Mouse (Mus musculus) midbrain, embryonic 13.5 days (tissue): ENCODE measurements around the gene Mmp28. TPM values are rescaled to one million over a fixed set of nuclear protein-coding genes. Genes with fewer than 3 reads are reported as not detected.

Source experiments
- ATAC-seq: fragments of 200-750 bp; cut with Nextera tagmentation; 2 replicates; pipeline ENCODE4 v1.8.0; 2017; ENCODE audit warnings: mild to moderate bottlenecking, moderate TSS enrichment, moderate library complexity
- H3K27ac ChIP-seq: fragments of 300-500 bp; sonication (generic); 2 replicates; pipeline ENCODE4 v1.5.1; 2015; ENCODE audit warnings: inconsistent platforms, mild to moderate bottlenecking, moderate library complexity
- H3K27me3 ChIP-seq: fragments of 300-500 bp; sonication (generic); 2 replicates; pipeline ENCODE4 v1.6.1; 2015; ENCODE audit warnings: mild to moderate bottlenecking, inconsistent platforms
- H3K36me3 ChIP-seq: fragments of 300-500 bp; sonication (generic); 2 replicates; pipeline ENCODE4 v1.6.1; 2015; ENCODE audit warnings: mild to moderate bottlenecking, inconsistent platforms
- H3K4me1 ChIP-seq: fragments of 300-500 bp; sonication (generic); replicated peaks from 2 replicates; pipeline ENCODE4 v1.6.1; 2015; ENCODE audit warnings: inconsistent platforms
- H3K4me2 ChIP-seq: fragments of 300-500 bp; sonication (generic); replicated peaks from 2 replicates; pipeline ENCODE4 v1.6.1; 2015; ENCODE audit warnings: moderate library complexity, mild to moderate bottlenecking, inconsistent platforms
- H3K4me3 ChIP-seq: fragments of 300-500 bp; sonication (generic); replicated peaks from 2 replicates; pipeline ENCODE4 v1.5.1; 2015; ENCODE audit warnings: mild to moderate bottlenecking, inconsistent platforms
- H3K9ac ChIP-seq: fragments of 300-500 bp; sonication (generic); replicated peaks from 2 replicates; pipeline ENCODE4 v1.6.1; 2015; ENCODE audit warnings: mild to moderate bottlenecking, inconsistent platforms
- H3K9me3 ChIP-seq: fragments of 300-500 bp; sonication (generic); 2 replicates; pipeline ENCODE4 v1.6.1; 2016; ENCODE audit warnings: mild to moderate bottlenecking, inconsistent platforms
- WGBS: fragments of 180-500 bp; shearing (Covaris S2); methylation state at CpG from one replicate; pipeline ENCODE4 v1.1.7; 2015; 5-methylcytosine and 5-hydroxymethylcytosine counted together
- polyA plus RNA-seq: library from polyadenylated mRNA; unstranded; fragments of >200 nt; fragmentation: Nextera tagmentation; extraction: Ambion mirVana; gene quantifications from 2 replicates; pipeline ENCODE4 v1.2.1, GENCODE M21; 2015

Mmp28 gene
- polyA plus RNA-seq: 2.5 and 3.6 TPM in 2 replicates

GRCm38 (mm10) chr11:83462711-83463244, at the start of gene Mmp28:
Gene Mmp28, minus strand, starts transcription at chr11:83463071.
- H3K4me3 ChIP-seq: peak within 1 kb of the TSS; percentile 60
- peak within 1 kb of the TSS; percentile 76 for H3K9ac ChIP-seq
- peaks cover 73% of the 10 kb centered on the region for H3K27me3 ChIP-seq
- H3K4me1 ChIP-seq: peaks cover 27% of the 10 kb centered on the region
- no peak within 1 kb of the TSS for H3K27ac ChIP-seq
- peak; percentile 63; the same call in 1 of the 2 replicates for ATAC-seq
- no peaks in the 10 kb centered on the region for H3K9me3 ChIP-seq
- H3K4me2 ChIP-seq: peak within 1 kb of the TSS; percentile 84
- no peaks in the 10 kb centered on the region for H3K36me3 ChIP-seq
- WGBS: under 1% methylated on average over 36 of the region's 42 CpGs

- no peaks in the 10 kb centered on the region for H3K9me3 ChIP-seq
- no peak overlapping the region for H3K27ac ChIP-seq
- H3K9ac ChIP-seq: no peak overlapping the region
- ATAC-seq: no peak
- H3K4me3 ChIP-seq: no peak overlapping the region
- peaks cover 36% of the 10 kb centered on the region for H3K36me3 ChIP-seq
- H3K4me2 ChIP-seq: no peak overlapping the region
- H3K4me1 ChIP-seq: no peaks in the 10 kb centered on the region
- H3K27me3 ChIP-seq: no peaks in the 10 kb centered on the region
Measured at GRCm38 (mm10) chr11:83509521-83509920, 46.6 kb upstream of the Mmp28 start.

GRCm38 (mm10) chr11:83504308-83504707, 41.4 kb upstream of the Mmp28 start:
- 94% methylated on average over 5 of the region's 5 CpGs for WGBS
- H3K27ac ChIP-seq: no peak overlapping the region
- H3K27me3 ChIP-seq: no peaks in the 10 kb centered on the region
- no peaks in the 10 kb centered on the region for H3K9me3 ChIP-seq
- H3K4me1 ChIP-seq: no peaks in the 10 kb centered on the region
- no peak for ATAC-seq
- H3K4me3 ChIP-seq: no peak overlapping the region
- no peak overlapping the region for H3K9ac ChIP-seq
- peaks cover 61% of the 10 kb centered on the region for H3K36me3 ChIP-seq
- no peak overlapping the region for H3K4me2 ChIP-seq

- 53% methylated on average over 2 of the region's 2 CpGs for WGBS
- ATAC-seq: no peak
- Histone ChIP-seq H3K9me3 (no peaks in the 10 kb centered on the region), H3K36me3 (peaks cover 11% of the 10 kb centered on the region), H3K27ac (no peak overlapping the region), H3K4me1 (0 out of 2 replicates have a peak, but pooled peaks cover 3% of the 10 kb centered on the region), H3K4me2 (no peak overlapping the region), H3K9ac (no peak overlapping the region), H3K27me3 (no peaks in the 10 kb centered on the region), H3K4me3 (no peak overlapping the region)
Measured at GRCm38 (mm10) chr11:83495571-83495970, 32.7 kb upstream of the Mmp28 start.

GRCm38 (mm10) chr11:83491488-83491887, 28.6 kb upstream of the Mmp28 start:
- H3K4me1 ChIP-seq: 0 out of 2 replicates have a peak, but pooled peaks cover 3% of the 10 kb centered on the region
- no peak overlapping the region for H3K27ac ChIP-seq
- peaks cover 19% of the 10 kb centered on the region for H3K36me3 ChIP-seq
- no peak for ATAC-seq
- H3K9me3 ChIP-seq: no peaks in the 10 kb centered on the region
- no peak overlapping the region for H3K4me2 ChIP-seq
- H3K27me3 ChIP-seq: no peaks in the 10 kb centered on the region
- no peak overlapping the region for H3K4me3 ChIP-seq
- 92% methylated on average over 4 of the region's 4 CpGs for WGBS
- H3K9ac ChIP-seq: no peak overlapping the region

- Histone ChIP-seq H3K27me3 (peaks cover 19% of the 10 kb centered on the region; the same call in 1 of the 2 replicates), H3K4me1 (peaks cover 21% of the 10 kb centered on the region), H3K9ac (peak overlapping the region; percentile 93), H3K36me3 (peaks cover 13% of the 10 kb centered on the region), H3K4me2 (peak overlapping the region; percentile 94), H3K4me3 (peak overlapping the region; percentile 94), H3K27ac (peak overlapping the region; percentile 95), H3K9me3 (no peaks in the 10 kb centered on the region)
- WGBS: under 1% methylated on average over 39 of the region's 52 CpGs
- peak; percentile 89 for ATAC-seq
Measured at GRCm38 (mm10) chr11:83473235-83474016, 10.6 kb upstream of the Mmp28 start.

- Histone ChIP-seq H3K9ac (peak within 1 kb of the TSS; percentile 93), H3K27ac (peak within 1 kb of the TSS; percentile 95), H3K27me3 (peaks cover 22% of the 10 kb centered on the region; the same call in 1 of the 2 replicates), H3K9me3 (no peaks in the 10 kb centered on the region), H3K4me1 (peaks cover 21% of the 10 kb centered on the region), H3K4me3 (peak within 1 kb of the TSS; percentile 94), H3K36me3 (peaks cover 8% of the 10 kb centered on the region), H3K4me2 (peak within 1 kb of the TSS; percentile 94)
- under 1% methylated on average over 66 of the region's 66 CpGs for WGBS
- ATAC-seq: peak; percentile 99
Measured at GRCm38 (mm10) chr11:83472324-83473234, 9.7 kb upstream of the Mmp28 start, which contains the start of gene Taf15. Gene Taf15, plus strand, starts transcription at chr11:83473086.

GRCm38 (mm10) chr11:83471766-83472165, 8.9 kb upstream of the Mmp28 start:
- 94% methylated on average over 2 of the region's 2 CpGs for WGBS
- Histone ChIP-seq H3K27ac (no peak overlapping the region), H3K9ac (no peak overlapping the region), H3K36me3 (peaks cover 5% of the 10 kb centered on the region; the same call in 1 of the 2 replicates), H3K4me1 (peaks cover 25% of the 10 kb centered on the region), H3K27me3 (peaks cover 28% of the 10 kb centered on the region; the same call in 1 of the 2 replicates), H3K9me3 (no peaks in the 10 kb centered on the region), H3K4me2 (peak overlapping the region; percentile 52), H3K4me3 (peak overlapping the region; percentile 94; the same call in 1 of the 2 replicates)
- ATAC-seq: no peak

- no peak overlapping the region for H3K4me3 ChIP-seq
- H3K27ac ChIP-seq: no peak overlapping the region
- 88% methylated on average over 3 of the region's 3 CpGs for WGBS
- H3K4me2 ChIP-seq: no peak overlapping the region
- H3K4me1 ChIP-seq: peaks cover 9% of the 10 kb centered on the region
- H3K9me3 ChIP-seq: no peaks in the 10 kb centered on the region
- H3K27me3 ChIP-seq: peaks cover 55% of the 10 kb centered on the region
- no peaks in the 10 kb centered on the region for H3K36me3 ChIP-seq
- no peak overlapping the region for H3K9ac ChIP-seq
- ATAC-seq: no peak
Measured at GRCm38 (mm10) chr11:83468765-83469164, 5.9 kb upstream of the Mmp28 start.

GRCm38 (mm10) chr11:83467120-83467652, 4.3 kb upstream of the Mmp28 start:
- Histone ChIP-seq H3K36me3 (no peaks in the 10 kb centered on the region), H3K27ac (no peak overlapping the region), H3K4me1 (peaks cover 20% of the 10 kb centered on the region), H3K9ac (no peak overlapping the region), H3K9me3 (no peaks in the 10 kb centered on the region), H3K4me2 (no peak overlapping the region), H3K4me3 (no peak overlapping the region), H3K27me3 (peaks cover 71% of the 10 kb centered on the region)
- 68% methylated on average over 11 of the region's 11 CpGs for WGBS
- ATAC-seq: 0 out of 2 replicates have a peak, but pooled peaks have one; percentile 37

GRCm38 (mm10) chr11:83465976-83466375, 3.1 kb upstream of the Mmp28 start:
- H3K4me1 ChIP-seq: peaks cover 22% of the 10 kb centered on the region
- no peaks in the 10 kb centered on the region for H3K36me3 ChIP-seq
- no peak overlapping the region for H3K27ac ChIP-seq
- 19% methylated on average over 2 of the region's 2 CpGs for whole genome bisulfite sequencing
- ATAC-seq: no peak
- peaks cover 76% of the 10 kb centered on the region for H3K27me3 ChIP-seq
- H3K9ac ChIP-seq: no peak overlapping the region
- no peak overlapping the region for H3K4me3 ChIP-seq
- no peaks in the 10 kb centered on the region for H3K9me3 ChIP-seq
- no peak overlapping the region for H3K4me2 ChIP-seq
